Mouse (Mus musculus): ENCODE results near the gene Mylip. TPM values are rescaled to one million over a fixed set of nuclear protein-coding genes. Genes with fewer than 3 reads are reported as not detected.

Mylip gene
- polyA plus RNA-seq, 1 experiment = 10.6 TPM

- Histone ChIP-seq H3K4me3 (replicated peaks; ENCODE audit: insufficient read depth, low read depth, low read length) (no peak overlapping the region), H3K27ac (ENCODE audit: insufficient read depth, low read length) (no peak overlapping the region), H3K27me3 (ENCODE audit: control insufficient read depth, insufficient read depth, low read length) (peaks cover 1% of the 10 kb centered on the region; the same call in 1 of the 2 replicates), H3K4me1 (ENCODE audit: control insufficient read depth, insufficient read depth, low read length) (no peaks in the 10 kb centered on the region; the same call in 1 of the 2 replicates)
- DNase-seq = no peak
- no peak for TF ChIP-seq CTCF (IDR thresholded peaks at IDR 0.05; ENCODE audit: borderline replicate concordance, insufficient read depth, low read depth, low read length)
- TF ChIP-seq POLR2A (IDR thresholded peaks at IDR 0.05; ENCODE audit: borderline replicate concordance, insufficient read depth, low read length) = no peak
- 83% methylated on average over 5 of the region's 5 CpGs for WGBS
These were observed 50.7 kb downstream of the Mylip start for GRCm38 (mm10) chr13:45440226-45440625.

GRCm38 (mm10) chr13:45442451-45442850 lies 52.9 kb downstream of the Mylip start:
- WGBS = 13% methylated on average over 4 of the region's 4 CpGs
- peak in 1 of 2 experiments; percentile 43 for DNase-seq
- H3K4me1 ChIP-seq (ENCODE audit: control insufficient read depth, insufficient read depth, low read length) = no peaks in the 10 kb centered on the region
- no peaks in the 10 kb centered on the region for H3K27me3 ChIP-seq (ENCODE audit: control insufficient read depth, insufficient read depth, low read length)
- H3K27ac ChIP-seq (ENCODE audit: insufficient read depth, low read length) = no peak overlapping the region
- H3K4me3 ChIP-seq (replicated peaks; ENCODE audit: insufficient read depth, low read depth, low read length) = no peak overlapping the region
- TF ChIP-seq POLR2A (IDR thresholded peaks at IDR 0.05; ENCODE audit: borderline replicate concordance, insufficient read depth, low read length) = no peak
- TF ChIP-seq CTCF (IDR thresholded peaks at IDR 0.05; ENCODE audit: borderline replicate concordance, insufficient read depth, low read depth, low read length) = peak; percentile 40; the same call in 1 of the 2 replicates

GRCm38 (mm10) chr13:45442918-45443535 lies 53.5 kb downstream of the Mylip start:
- H3K4me3 ChIP-seq (replicated peaks; ENCODE audit: insufficient read depth, low read depth, low read length) = no peak overlapping the region
- 75% methylated on average over 8 of the region's 8 CpGs for WGBS
- TF ChIP-seq POLR2A (IDR thresholded peaks at IDR 0.05; ENCODE audit: borderline replicate concordance, insufficient read depth, low read length) = no peak
- no peak for TF ChIP-seq CTCF (IDR thresholded peaks at IDR 0.05; ENCODE audit: borderline replicate concordance, insufficient read depth, low read depth, low read length)
- no peaks in the 10 kb centered on the region for H3K27me3 ChIP-seq (ENCODE audit: control insufficient read depth, insufficient read depth, low read length)
- no peak for DNase-seq
- H3K4me1 ChIP-seq (ENCODE audit: control insufficient read depth, insufficient read depth, low read length) = no peaks in the 10 kb centered on the region
- no peak overlapping the region for H3K27ac ChIP-seq (ENCODE audit: insufficient read depth, low read length)

- Histone ChIP-seq H3K27ac (ENCODE audit: insufficient read depth, low read length) (no peak overlapping the region), H3K4me3 (replicated peaks; ENCODE audit: insufficient read depth, low read depth, low read length) (no peak overlapping the region), H3K27me3 (ENCODE audit: control insufficient read depth, insufficient read depth, low read length) (no peaks in the 10 kb centered on the region), H3K4me1 (ENCODE audit: control insufficient read depth, insufficient read depth, low read length) (no peaks in the 10 kb centered on the region)
- DNase-seq = no peak
- TF ChIP-seq CTCF (IDR thresholded peaks at IDR 0.05; ENCODE audit: borderline replicate concordance, insufficient read depth, low read depth, low read length) = no peak
- TF ChIP-seq POLR2A (IDR thresholded peaks at IDR 0.05; ENCODE audit: borderline replicate concordance, insufficient read depth, low read length) = no peak
- WGBS = 85% methylated on average over 8 of the region's 8 CpGs
These were observed 54.7 kb downstream of the Mylip start for GRCm38 (mm10) chr13:45444220-45444619.

- H3K4me3 ChIP-seq (replicated peaks; ENCODE audit: insufficient read depth, low read depth, low read length) = no peak overlapping the region
- no peaks in the 10 kb centered on the region for H3K4me1 ChIP-seq (ENCODE audit: control insufficient read depth, insufficient read depth, low read length)
- no peak for TF ChIP-seq CTCF (IDR thresholded peaks at IDR 0.05; ENCODE audit: borderline replicate concordance, insufficient read depth, low read depth, low read length)
- no peak for TF ChIP-seq POLR2A (IDR thresholded peaks at IDR 0.05; ENCODE audit: borderline replicate concordance, insufficient read depth, low read length)
- H3K27ac ChIP-seq (ENCODE audit: insufficient read depth, low read length) = no peak overlapping the region
- H3K27me3 ChIP-seq (ENCODE audit: control insufficient read depth, insufficient read depth, low read length) = no peaks in the 10 kb centered on the region
- no peak for DNase-seq
- WGBS = 89% methylated on average over 9 of the region's 9 CpGs
These were observed 55.1 kb downstream of the Mylip start for GRCm38 (mm10) chr13:45444652-45445051.

- 100% methylated on average over 1 of the region's 1 CpGs for WGBS
- Histone ChIP-seq H3K27me3 (ENCODE audit: control insufficient read depth, insufficient read depth, low read length) (no peaks in the 10 kb centered on the region), H3K4me3 (replicated peaks; ENCODE audit: insufficient read depth, low read depth, low read length) (no peak overlapping the region), H3K27ac (ENCODE audit: insufficient read depth, low read length) (no peak overlapping the region), H3K4me1 (ENCODE audit: control insufficient read depth, insufficient read depth, low read length) (no peaks in the 10 kb centered on the region)
- no peak for TF ChIP-seq POLR2A (IDR thresholded peaks at IDR 0.05; ENCODE audit: borderline replicate concordance, insufficient read depth, low read length)
- TF ChIP-seq CTCF (IDR thresholded peaks at IDR 0.05; ENCODE audit: borderline replicate concordance, insufficient read depth, low read depth, low read length) = no peak
- DNase-seq = no peak
These were observed 57.1 kb downstream of the Mylip start for GRCm38 (mm10) chr13:45446636-45447035.

GRCm38 (mm10) chr13:45452437-45452836 lies 62.9 kb downstream of the Mylip start:
- no peak for DNase-seq
- no peaks in the 10 kb centered on the region for H3K27me3 ChIP-seq (ENCODE audit: control insufficient read depth, insufficient read depth, low read length)
- no peak overlapping the region for H3K4me3 ChIP-seq (replicated peaks; ENCODE audit: insufficient read depth, low read depth, low read length)
- TF ChIP-seq CTCF (IDR thresholded peaks at IDR 0.05; ENCODE audit: borderline replicate concordance, insufficient read depth, low read depth, low read length) = no peak
- TF ChIP-seq POLR2A (IDR thresholded peaks at IDR 0.05; ENCODE audit: borderline replicate concordance, insufficient read depth, low read length) = no peak
- H3K27ac ChIP-seq (ENCODE audit: insufficient read depth, low read length) = no peak overlapping the region
- H3K4me1 ChIP-seq (ENCODE audit: control insufficient read depth, insufficient read depth, low read length) = no peaks in the 10 kb centered on the region
- 72% methylated on average over 7 of the region's 7 CpGs for WGBS

- Histone ChIP-seq H3K4me3 (replicated peaks; ENCODE audit: insufficient read depth, low read depth, low read length) (no peak overlapping the region), H3K27me3 (ENCODE audit: control insufficient read depth, insufficient read depth, low read length) (no peaks in the 10 kb centered on the region), H3K4me1 (ENCODE audit: control insufficient read depth, insufficient read depth, low read length) (peaks cover 2% of the 10 kb centered on the region; the same call in 1 of the 2 replicates), H3K27ac (ENCODE audit: insufficient read depth, low read length) (no peak overlapping the region)
- TF ChIP-seq CTCF (IDR thresholded peaks at IDR 0.05; ENCODE audit: borderline replicate concordance, insufficient read depth, low read depth, low read length) = no peak
- no peak for TF ChIP-seq POLR2A (IDR thresholded peaks at IDR 0.05; ENCODE audit: borderline replicate concordance, insufficient read depth, low read length)
- 78% methylated on average over 9 of the region's 9 CpGs for WGBS
- no peak for DNase-seq
These were observed 63.5 kb downstream of the Mylip start for GRCm38 (mm10) chr13:45453033-45453432.
